9 mouse cellular contexts compared by ENCODE assay signal in genomic region chr3:89966946-89967345, GRCm38 (mm10). TPM values are rescaled to one million over a fixed set of nuclear protein-coding genes. Genes with fewer than 3 reads are reported as not detected.
A peak's percentile ranks its signal among the peaks of the same experiment; 100 is the strongest.
DNase-seq lines count a peak whose midpoint lies in the region; ATAC-seq and TF ChIP-seq lines count a peak whose summit lies in the region.
"Had no signal": no experiment of that assay in that cellular context is flagged by ENCODE, and none has a peak within 500 bp of the region (broad histone marks: within the 10 kb centered on the region; RNA-seq: fewer than 3 reads in every experiment).

No protein-coding gene starts in this region.

- H3K27ac ChIP-seq in midbrain, postnatal 0 days (ENCODE audit: low read depth, low read length), result no peak overlapping the region
- no peak overlapping the region for H3K27ac ChIP-seq in midbrain, embryonic 15.5 days
- H3K27ac ChIP-seq: neural tube, embryonic 15.5 days had no signal

- peaks cover 12% of the 10 kb centered on the region; the same call in 1 of the 2 replicates for H3K4me1 ChIP-seq in midbrain, postnatal 0 days (ENCODE audit: insufficient read depth, low read length)
- peaks cover 20% of the 10 kb centered on the region for H3K4me1 ChIP-seq in midbrain, embryonic 15.5 days

- no peak overlapping the region for H3K9ac ChIP-seq in midbrain, postnatal 0 days (replicated peaks; ENCODE audit: low read length, poor library complexity, severe bottlenecking)
- no peak overlapping the region for H3K9ac ChIP-seq in midbrain, embryonic 15.5 days
- H3K9ac ChIP-seq: neural tube, embryonic 15.5 days had no signal

- DNase-seq in adrenal gland, postnatal 14 days, result peak; percentile 47
- DNase-seq in adrenal gland, postnatal 4 days (ENCODE audit: low spot score in 2 of 2), result no peak
- no peak for DNase-seq in midbrain, postnatal 0 days (ENCODE audit: low spot score)
- peak; percentile 26 for DNase-seq in forelimb bud, embryonic 11.5 days (ENCODE audit: low read depth, low spot score)
- DNase-seq in thymus, postnatal 25 days, result peak; percentile 36
- no peak for DNase-seq in frontal cortex, postnatal 10 days (ENCODE audit: low spot score in 2 of 2)
- no peak for DNase-seq in layer of hippocampus, postnatal 36 days

- TF ChIP-seq CTCF in midbrain, postnatal 0 days (IDR thresholded peaks at IDR 0.05), result peak; percentile 44

- no peaks in the 10 kb centered on the region for H3K27me3 ChIP-seq in midbrain, postnatal 0 days (ENCODE audit: insufficient read depth, low read length)
- H3K27me3 ChIP-seq in midbrain, embryonic 15.5 days (replicated peaks), result no peaks in the 10 kb centered on the region
- H3K27me3 ChIP-seq: neural tube, embryonic 15.5 days had no signal

- H3K4me2 ChIP-seq in midbrain, postnatal 0 days (ENCODE audit: low read depth, low read length, poor library complexity, severe bottlenecking), result no peak overlapping the region
- no peak overlapping the region for H3K4me2 ChIP-seq in midbrain, embryonic 15.5 days
- H3K4me2 ChIP-seq: neural tube, embryonic 15.5 days had no signal

- ATAC-seq in midbrain, postnatal 0 days (ENCODE audit: low FRiP score), result no peak
- no peak for ATAC-seq in midbrain, embryonic 15.5 days (replicated peaks)

- H3K9me3 ChIP-seq in midbrain, postnatal 0 days (ENCODE audit: low read length), result no peaks in the 10 kb centered on the region
- H3K9me3 ChIP-seq in midbrain, embryonic 15.5 days, result no peaks in the 10 kb centered on the region
- H3K9me3 ChIP-seq: neural tube, embryonic 15.5 days had no signal

- WGBS in midbrain, postnatal 0 days, result 73% methylated on average over 4 of the region's 4 CpGs
- 71% methylated on average over 4 of the region's 4 CpGs for WGBS in midbrain, embryonic 15.5 days

- no peak overlapping the region for H3K4me3 ChIP-seq in midbrain, postnatal 0 days (ENCODE audit: low read depth, low read length)
- no peak overlapping the region for H3K4me3 ChIP-seq in midbrain, embryonic 15.5 days
- H3K4me3 ChIP-seq: neural tube, embryonic 15.5 days had no signal

- no peaks in the 10 kb centered on the region for H3K36me3 ChIP-seq in midbrain, postnatal 0 days (ENCODE audit: insufficient read depth, low read length)
- H3K36me3 ChIP-seq in midbrain, embryonic 15.5 days (replicated peaks), result no peaks in the 10 kb centered on the region
- H3K36me3 ChIP-seq: neural tube, embryonic 15.5 days had no signal

RNA-seq across cellular contexts. Expression of gene Atp8b2, which starts 3.6 kb away (rescaled TPM):
- 33.7 and 46.4 TPM in 2 replicates for total RNA-seq in adrenal gland, postnatal 14 days (2021)
- total RNA-seq in adrenal gland, postnatal 4 days (2021), result 10 to 100 TPM; 79.0 to 80.9 TPM
- 68.9 and 95.4 TPM in 2 replicates for total RNA-seq in midbrain, postnatal 0 days (2014; rRNA removed)
- 7.9 and 9.0 TPM in 2 replicates for polyA plus RNA-seq in midbrain, postnatal 0 days (2015; fragmentation: Nextera tagmentation; extraction: Ambion mirVana)
- 12.8 and 13.6 TPM in 2 replicates for polyA plus RNA-seq in midbrain, embryonic 15.5 days (2015; fragmentation: Nextera tagmentation; extraction: Ambion mirVana)
- total RNA-seq in layer of hippocampus, postnatal 36 days (2021), result 10 to 100 TPM; 82.7 to 86.9 TPM

RNA-seq across cellular contexts. Expression of gene Hax1, which starts 31.6 kb away (rescaled TPM):
- total RNA-seq in adrenal gland, postnatal 14 days (2021), result 100 and 124 TPM in 2 replicates
- total RNA-seq in adrenal gland, postnatal 4 days (2021), result 100 to 1,000 TPM in 1 of 2 experiments, 10 to 100 TPM in 1; 91.3 to 102 TPM
- total RNA-seq in midbrain, postnatal 0 days (2014; rRNA removed), result 40.6 and 45.7 TPM in 2 replicates
- polyA plus RNA-seq in midbrain, postnatal 0 days (2015; fragmentation: Nextera tagmentation; extraction: Ambion mirVana), result 71.8 and 77.4 TPM in 2 replicates
- polyA plus RNA-seq in midbrain, embryonic 15.5 days (2015; fragmentation: Nextera tagmentation; extraction: Ambion mirVana), result 106 and 121 TPM in 2 replicates
- total RNA-seq in layer of hippocampus, postnatal 36 days (2021), result 10 to 100 TPM; 97.5 to 98.2 TPM

RNA-seq across cellular contexts. Expression of gene Il6ra, which starts 54.0 kb away (rescaled TPM):
- total RNA-seq in adrenal gland, postnatal 14 days (2021), result 11.3 and 11.5 TPM in 2 replicates
- 1 to 10 TPM; 3.7 to 6.4 TPM for total RNA-seq in adrenal gland, postnatal 4 days (2021)
- 0.99 and 2.0 TPM in 2 replicates for total RNA-seq in midbrain, postnatal 0 days (2014; rRNA removed)
- polyA plus RNA-seq in midbrain, postnatal 0 days (2015; fragmentation: Nextera tagmentation; extraction: Ambion mirVana), result 1.1 and 1.8 TPM in 2 replicates
- 1.1 and 1.2 TPM in 2 replicates for polyA plus RNA-seq in midbrain, embryonic 15.5 days (2015; fragmentation: Nextera tagmentation; extraction: Ambion mirVana)
- 1 to 10 TPM; 6.3 to 7.7 TPM for total RNA-seq in layer of hippocampus, postnatal 36 days (2021)

Comparison
In these comparisons a context has a peak if more than half of its experiments do, and no peak if none do; other contexts are left out.
1. DNase-seq: peak in adrenal gland, postnatal 14 days (single experiment), forelimb bud, embryonic 11.5 days (single experiment) and thymus, postnatal 25 days (single experiment); none in adrenal gland, postnatal 4 days (0 of 2), midbrain, postnatal 0 days (single experiment), frontal cortex, postnatal 10 days (0 of 2) and layer of hippocampus, postnatal 36 days (0 of 2).